Mouse (Mus musculus) neural tube, embryonic 12.5 days (tissue): ENCODE data around the gene Fign. TPM values are rescaled to one million over a fixed set of nuclear protein-coding genes. Genes with fewer than 3 reads are reported as not detected.

ENCODE experiments used
- ATAC-seq: fragments of 200-750 bp; cut with Nextera tagmentation; 2 replicates; pipeline ENCODE4 v1.8.0; 2017; ENCODE audit warnings: low read depth, mild to moderate bottlenecking, moderate TSS enrichment, moderate library complexity; ENCODE audit not compliant: low FRiP score
- H3K27ac ChIP-seq: fragments of 300-500 bp; sonication (generic); 2 replicates; pipeline ENCODE4 v1.5.1; 2016
- H3K27me3 ChIP-seq: fragments of 300-500 bp; sonication (generic); replicated peaks from 2 replicates; pipeline ENCODE4 v1.6.1; 2016; ENCODE audit warnings: mild to moderate bottlenecking
- H3K36me3 ChIP-seq: fragments of 300-500 bp; sonication (generic); 2 replicates; pipeline ENCODE4 v1.6.1; 2016; ENCODE audit warnings: mild to moderate bottlenecking
- H3K4me1 ChIP-seq: fragments of 300-500 bp; sonication (generic); 2 replicates; pipeline ENCODE4 v1.6.1; 2016
- H3K4me2 ChIP-seq: fragments of 300-500 bp; sonication (generic); replicated peaks from 2 replicates; pipeline ENCODE4 v1.6.1; 2016; ENCODE audit warnings: mild to moderate bottlenecking
- H3K4me3 ChIP-seq: fragments of 300-500 bp; sonication (generic); 2 replicates; pipeline ENCODE4 v1.5.1; 2016
- H3K9ac ChIP-seq: fragments of 300-500 bp; sonication (generic); 2 replicates; pipeline ENCODE4 v1.6.1; 2016; ENCODE audit warnings: mild to moderate bottlenecking
- H3K9me3 ChIP-seq: fragments of 300-500 bp; sonication (generic); 2 replicates; pipeline ENCODE4 v1.6.1; 2016; ENCODE audit warnings: mild to moderate bottlenecking
- WGBS: fragments of 180-500 bp; shearing (Covaris S2); methylation state at CpG from one replicate; pipeline ENCODE4 v1.1.7; 2016; 5-methylcytosine and 5-hydroxymethylcytosine counted together
- polyA plus RNA-seq: library from polyadenylated mRNA; unstranded; fragments of >200 nt; fragmentation: Nextera tagmentation; extraction: Ambion mirVana; gene quantifications from 2 replicates; pipeline ENCODE4 v1.2.1, GENCODE M21; 2016

Fign gene
- polyA plus RNA-seq: 15.2 and 16.2 TPM in 2 replicates

DNA sequence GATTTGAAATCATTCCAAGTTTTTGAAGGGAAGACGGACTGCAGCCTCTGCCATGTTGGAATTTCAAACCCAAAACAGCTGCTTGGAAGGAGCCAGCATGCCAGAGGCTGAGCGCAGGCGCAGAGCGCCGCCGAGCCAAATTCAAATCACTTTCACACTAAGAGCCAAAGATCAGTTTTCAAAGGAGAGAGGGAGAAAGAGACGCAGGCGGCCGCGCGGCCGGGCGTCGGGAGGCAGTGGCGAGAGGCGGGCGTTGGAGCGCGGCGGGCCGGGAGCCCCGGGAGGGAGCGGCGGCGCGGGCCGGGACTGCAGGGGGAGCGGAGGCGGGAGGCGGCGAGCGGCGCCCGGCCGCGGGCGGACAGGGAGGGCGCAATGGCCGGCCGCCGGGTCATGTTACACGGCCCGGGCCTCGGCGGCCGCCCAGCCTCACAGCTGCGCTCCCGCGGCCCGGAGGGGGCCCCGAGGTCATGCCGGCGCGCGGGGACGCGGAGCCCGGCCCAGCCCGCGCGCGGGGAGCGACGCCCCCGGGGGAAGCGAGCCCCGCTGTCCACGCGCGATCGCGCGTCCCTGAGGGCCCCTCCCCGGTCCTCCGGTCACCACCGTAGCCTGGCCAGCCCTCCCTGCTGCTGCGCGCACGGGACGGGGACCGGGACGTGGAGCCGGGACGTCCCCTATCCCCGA, at the start of gene Fign:
TSS of gene Fign (minus strand) at position 102 of the 681 bp plus-strand sequence.
- peak; percentile 78 for ATAC-seq
- Histone ChIP-seq H3K27me3 (no peaks in the 10 kb centered on the region), H3K4me3 (peak within 1 kb of the TSS; percentile 87), H3K9ac (peak within 1 kb of the TSS; percentile 98), H3K4me1 (peaks cover 14% of the 10 kb centered on the region), H3K4me2 (peak within 1 kb of the TSS; percentile 82), H3K36me3 (no peaks in the 10 kb centered on the region), H3K9me3 (no peaks in the 10 kb centered on the region), H3K27ac (peak within 1 kb of the TSS; percentile 97)
- WGBS: 1% methylated on average over 69 of the region's 85 CpGs

- H3K36me3 ChIP-seq: no peaks in the 10 kb centered on the region
- H3K4me1 ChIP-seq: no peaks in the 10 kb centered on the region
- WGBS: 80% methylated on average over 4 of the region's 4 CpGs
- ATAC-seq: no peak
- H3K9ac ChIP-seq: no peak overlapping the region
- no peak overlapping the region for H3K27ac ChIP-seq
- H3K4me2 ChIP-seq: no peak overlapping the region
- no peak overlapping the region for H3K4me3 ChIP-seq
- no peaks in the 10 kb centered on the region for H3K27me3 ChIP-seq
- no peaks in the 10 kb centered on the region for H3K9me3 ChIP-seq
Observed at GRCm38 (mm10) chr2:64133597-64133996, 35.8 kb upstream of the Fign start.

DNA sequence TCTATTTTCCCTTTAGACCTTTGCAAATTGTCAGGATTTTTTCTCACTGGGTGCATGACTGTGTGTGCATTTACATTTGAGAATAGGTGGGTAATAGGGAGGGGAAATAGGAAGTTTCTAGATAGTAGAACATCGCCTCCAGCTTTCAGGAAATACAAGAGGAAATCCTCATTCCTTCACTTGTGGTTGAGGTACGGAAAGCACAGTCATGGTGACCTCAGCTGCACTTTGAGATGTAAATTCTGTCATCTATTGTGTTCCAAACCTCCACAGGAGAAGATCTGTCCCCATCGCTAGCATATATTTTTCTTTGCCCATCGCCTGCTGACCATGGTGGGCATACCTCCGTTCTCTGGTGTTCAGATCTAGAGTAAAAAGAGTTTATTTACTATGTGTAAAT, 22.7 kb upstream of the Fign start:
- H3K4me3 ChIP-seq: no peak overlapping the region
- H3K36me3 ChIP-seq: no peaks in the 10 kb centered on the region
- WGBS: 84% methylated on average over 5 of the region's 5 CpGs
- no peaks in the 10 kb centered on the region for H3K4me1 ChIP-seq
- no peaks in the 10 kb centered on the region for H3K9me3 ChIP-seq
- H3K9ac ChIP-seq: no peak overlapping the region
- no peak overlapping the region for H3K27ac ChIP-seq
- no peak overlapping the region for H3K4me2 ChIP-seq
- H3K27me3 ChIP-seq: no peaks in the 10 kb centered on the region
- no peak for ATAC-seq

DNA sequence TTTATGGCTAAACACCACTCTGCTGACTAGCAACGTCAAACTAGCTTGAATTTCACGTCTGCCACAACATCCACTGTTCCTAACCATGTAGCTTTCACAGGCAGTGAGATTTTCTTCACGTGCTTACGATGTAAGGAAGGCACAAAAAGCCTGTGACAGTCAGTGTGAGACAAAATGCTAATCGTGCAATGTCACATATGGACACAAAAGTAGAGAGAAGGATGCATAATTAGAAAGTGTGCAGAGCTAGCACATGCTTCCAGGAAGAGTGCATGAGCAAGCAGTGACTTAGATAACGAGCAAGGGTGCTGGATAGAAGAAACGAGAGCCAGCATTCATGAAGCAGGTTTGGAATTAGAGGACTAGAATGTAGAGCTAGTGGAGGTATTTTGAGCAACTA, 18.8 kb upstream of the Fign start:
- ATAC-seq: no peak
- no peak overlapping the region for H3K4me2 ChIP-seq
- H3K9ac ChIP-seq: no peak overlapping the region
- 79% methylated on average over 7 of the region's 7 CpGs for WGBS
- H3K4me1 ChIP-seq: no peaks in the 10 kb centered on the region
- H3K9me3 ChIP-seq: no peaks in the 10 kb centered on the region
- no peak overlapping the region for H3K4me3 ChIP-seq
- H3K27me3 ChIP-seq: no peaks in the 10 kb centered on the region
- no peak overlapping the region for H3K27ac ChIP-seq
- H3K36me3 ChIP-seq: no peaks in the 10 kb centered on the region

DNA sequence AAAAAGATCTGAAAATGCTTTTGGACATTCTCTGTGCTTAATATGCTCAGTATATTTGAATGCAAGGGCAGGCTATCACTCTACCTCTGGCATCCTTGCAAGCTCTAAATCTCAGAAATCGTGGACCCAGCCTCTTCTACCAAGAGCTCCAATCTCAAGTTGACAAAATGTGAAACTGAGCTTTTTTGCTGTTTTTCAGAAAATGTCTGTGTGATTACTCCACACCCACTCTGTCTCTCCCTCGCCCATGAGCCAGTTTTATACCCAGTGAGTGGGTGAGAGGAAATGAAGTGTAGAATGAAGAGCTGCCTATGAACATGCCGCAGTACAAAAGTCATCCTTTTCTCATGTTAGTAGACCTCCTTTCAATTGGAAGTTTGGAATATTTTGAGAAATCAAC, 13.3 kb upstream of the Fign start:
- no peaks in the 10 kb centered on the region for H3K36me3 ChIP-seq
- 90% methylated on average over 3 of the region's 3 CpGs for WGBS
- no peak for ATAC-seq
- H3K4me1 ChIP-seq: no peaks in the 10 kb centered on the region
- no peak overlapping the region for H3K4me3 ChIP-seq
- no peak overlapping the region for H3K27ac ChIP-seq
- no peaks in the 10 kb centered on the region for H3K27me3 ChIP-seq
- no peak overlapping the region for H3K9ac ChIP-seq
- H3K4me2 ChIP-seq: no peak overlapping the region
- no peaks in the 10 kb centered on the region for H3K9me3 ChIP-seq

DNA sequence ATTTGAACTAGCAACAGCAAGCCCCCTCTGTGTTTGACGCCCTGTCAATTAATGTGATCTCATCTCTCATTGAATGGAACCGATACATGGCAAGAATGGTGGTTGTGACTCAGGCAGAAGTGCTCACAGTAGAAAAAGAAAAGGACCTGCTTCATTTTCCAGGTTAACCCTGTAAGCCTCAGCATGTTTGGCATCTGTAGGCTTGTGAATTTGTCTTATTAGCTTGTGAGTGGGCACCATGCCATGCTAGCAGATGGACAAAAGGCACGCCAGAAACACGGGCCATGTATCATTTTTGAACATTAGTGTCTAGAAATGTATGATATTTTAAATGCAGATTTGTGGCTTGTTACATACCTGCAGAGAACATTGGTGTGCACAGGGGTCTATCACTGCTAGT, 12.0 kb upstream of the Fign start:
- Histone ChIP-seq H3K9ac (no peak overlapping the region), H3K4me2 (no peak overlapping the region), H3K4me3 (no peak overlapping the region), H3K36me3 (no peaks in the 10 kb centered on the region), H3K4me1 (no peaks in the 10 kb centered on the region), H3K27me3 (no peaks in the 10 kb centered on the region), H3K27ac (no peak overlapping the region), H3K9me3 (no peaks in the 10 kb centered on the region)
- WGBS: 88% methylated on average over 4 of the region's 4 CpGs
- no peak for ATAC-seq

GRCm38 (mm10) chr2:64108040-64108439, 10.2 kb upstream of the Fign start:
- 79% methylated on average over 8 of the region's 8 CpGs for WGBS
- Histone ChIP-seq H3K9ac (no peak overlapping the region), H3K36me3 (no peaks in the 10 kb centered on the region), H3K4me2 (no peak overlapping the region), H3K27me3 (no peaks in the 10 kb centered on the region), H3K4me3 (no peak overlapping the region), H3K9me3 (no peaks in the 10 kb centered on the region), H3K27ac (no peak overlapping the region), H3K4me1 (no peaks in the 10 kb centered on the region)
- ATAC-seq: no peak

DNA sequence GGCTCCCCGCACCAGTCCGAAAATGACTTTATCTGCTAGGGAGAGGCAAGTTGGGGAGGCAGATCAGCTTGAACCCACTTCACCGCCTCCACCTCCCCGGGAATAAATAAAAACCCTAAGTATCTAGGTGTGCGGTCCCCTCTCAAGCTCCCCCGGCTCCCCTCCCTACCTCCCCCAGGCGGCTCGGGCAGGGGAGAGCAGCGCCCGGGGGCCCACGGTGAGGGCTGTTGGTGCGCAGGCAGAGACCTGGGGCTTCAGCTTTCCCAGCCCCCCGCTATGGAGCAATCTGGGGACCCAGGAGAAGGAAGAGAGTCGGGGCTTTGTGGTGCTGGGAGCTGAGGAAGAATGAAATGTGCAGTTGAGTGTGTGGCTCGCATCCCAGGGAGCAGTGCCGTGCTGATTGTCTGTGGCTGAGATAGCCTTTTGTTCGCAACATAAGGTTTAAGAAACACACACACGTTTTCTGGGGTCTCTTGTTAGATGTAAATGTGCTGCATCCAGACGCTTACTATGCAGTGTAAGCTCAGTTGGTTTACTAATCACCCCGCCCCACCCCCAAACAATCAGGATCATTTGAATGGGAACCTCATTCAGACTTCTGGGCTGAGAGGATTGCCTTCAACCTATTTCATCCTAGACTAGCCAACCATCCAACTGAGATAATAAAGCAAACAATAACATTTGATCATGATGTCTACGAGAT, 931 bp upstream of the Fign start:
- WGBS: 2% methylated on average over 21 of the region's 21 CpGs
- peak overlapping the region; percentile 98 for H3K9ac ChIP-seq
- peaks cover 12% of the 10 kb centered on the region for H3K4me1 ChIP-seq
- peak overlapping the region; percentile 97 for H3K27ac ChIP-seq
- ATAC-seq: peak; percentile 92
- peak overlapping the region; percentile 82 for H3K4me2 ChIP-seq
- H3K9me3 ChIP-seq: no peaks in the 10 kb centered on the region
- H3K36me3 ChIP-seq: no peaks in the 10 kb centered on the region
- H3K4me3 ChIP-seq: peak overlapping the region; percentile 87
- H3K27me3 ChIP-seq: no peaks in the 10 kb centered on the region

- WGBS: under 1% methylated on average over 12 of the region's 12 CpGs
- no peak overlapping the region for H3K27ac ChIP-seq
- H3K9ac ChIP-seq: peak overlapping the region; percentile 98
- H3K36me3 ChIP-seq: no peaks in the 10 kb centered on the region
- H3K4me1 ChIP-seq: peaks cover 18% of the 10 kb centered on the region
- peak overlapping the region; percentile 87 for H3K4me3 ChIP-seq
- H3K4me2 ChIP-seq: peak overlapping the region; percentile 82
- H3K27me3 ChIP-seq: no peaks in the 10 kb centered on the region
- ATAC-seq: no peak
- no peaks in the 10 kb centered on the region for H3K9me3 ChIP-seq
Observed at GRCm38 (mm10) chr2:64096721-64097411, 972 bp downstream of the Fign start.

GRCm38 (mm10) chr2:64096176-64096575, 1.7 kb downstream of the Fign start:
- Histone ChIP-seq H3K4me3 (peak overlapping the region; percentile 36), H3K27me3 (no peaks in the 10 kb centered on the region), H3K9me3 (no peaks in the 10 kb centered on the region), H3K36me3 (no peaks in the 10 kb centered on the region), H3K4me2 (peak overlapping the region; percentile 82), H3K9ac (peak overlapping the region; percentile 54), H3K27ac (no peak overlapping the region), H3K4me1 (peaks cover 18% of the 10 kb centered on the region)
- ATAC-seq: no peak
- WGBS: 18% methylated on average over 5 of the region's 5 CpGs

GRCm38 (mm10) chr2:64095561-64095960, 2.3 kb downstream of the Fign start:
- H3K9me3 ChIP-seq: no peaks in the 10 kb centered on the region
- H3K27ac ChIP-seq: no peak overlapping the region
- H3K9ac ChIP-seq: peak overlapping the region; percentile 54; the same call in 1 of the 2 replicates
- no peaks in the 10 kb centered on the region for H3K36me3 ChIP-seq
- H3K4me1 ChIP-seq: peaks cover 20% of the 10 kb centered on the region
- 16% methylated on average over 5 of the region's 5 CpGs for WGBS
- H3K27me3 ChIP-seq: no peaks in the 10 kb centered on the region
- peak overlapping the region; percentile 32 for H3K4me3 ChIP-seq
- ATAC-seq: no peak
- H3K4me2 ChIP-seq: peak overlapping the region; percentile 82

DNA sequence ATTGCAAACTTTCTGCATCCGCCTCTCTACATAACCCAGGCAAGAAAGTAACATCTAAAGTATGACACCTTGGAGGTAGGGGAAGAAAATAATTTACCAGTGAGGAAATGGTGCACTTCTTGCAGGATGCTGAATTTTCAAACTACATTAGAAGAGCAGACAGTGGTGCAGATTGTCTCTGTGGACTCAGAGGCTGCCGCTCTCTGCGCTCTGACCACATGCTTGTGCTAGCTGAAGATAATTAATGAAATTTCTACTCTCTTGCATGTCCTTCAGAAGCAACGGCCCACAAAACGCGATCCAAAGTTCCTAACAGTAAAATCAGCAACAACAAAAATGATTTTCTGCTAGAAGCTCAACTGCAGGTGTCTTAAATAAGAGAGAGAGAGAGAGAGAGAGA, 4.8 kb downstream of the Fign start:
- H3K27ac ChIP-seq: no peak overlapping the region
- no peak overlapping the region for H3K4me3 ChIP-seq
- H3K36me3 ChIP-seq: no peaks in the 10 kb centered on the region
- ATAC-seq: no peak
- no peaks in the 10 kb centered on the region for H3K27me3 ChIP-seq
- no peaks in the 10 kb centered on the region for H3K9me3 ChIP-seq
- WGBS: 57% methylated on average over 6 of the region's 6 CpGs
- H3K4me1 ChIP-seq: peaks cover 22% of the 10 kb centered on the region
- no peak overlapping the region for H3K9ac ChIP-seq
- peak overlapping the region; percentile 34 for H3K4me2 ChIP-seq
